Mouse (Mus musculus) cerebellum, postnatal 4 days (tissue): ENCODE data around the gene Tm4sf5.
"Not testable (repeated sequence)": the region's sequence is repeated elsewhere in the genome, so short reads cannot be mapped to it uniquely, and the experiment has no call there.

Experiments used
- DNase-seq, 2 experiments: peaks; one replicate each; pipeline ENCODE4 v3.0.0; 2022; ENCODE audit warnings: low spot score in 2 of 2, mixed read lengths in 1 of 2

The Tm4sf5 gene

DNA sequence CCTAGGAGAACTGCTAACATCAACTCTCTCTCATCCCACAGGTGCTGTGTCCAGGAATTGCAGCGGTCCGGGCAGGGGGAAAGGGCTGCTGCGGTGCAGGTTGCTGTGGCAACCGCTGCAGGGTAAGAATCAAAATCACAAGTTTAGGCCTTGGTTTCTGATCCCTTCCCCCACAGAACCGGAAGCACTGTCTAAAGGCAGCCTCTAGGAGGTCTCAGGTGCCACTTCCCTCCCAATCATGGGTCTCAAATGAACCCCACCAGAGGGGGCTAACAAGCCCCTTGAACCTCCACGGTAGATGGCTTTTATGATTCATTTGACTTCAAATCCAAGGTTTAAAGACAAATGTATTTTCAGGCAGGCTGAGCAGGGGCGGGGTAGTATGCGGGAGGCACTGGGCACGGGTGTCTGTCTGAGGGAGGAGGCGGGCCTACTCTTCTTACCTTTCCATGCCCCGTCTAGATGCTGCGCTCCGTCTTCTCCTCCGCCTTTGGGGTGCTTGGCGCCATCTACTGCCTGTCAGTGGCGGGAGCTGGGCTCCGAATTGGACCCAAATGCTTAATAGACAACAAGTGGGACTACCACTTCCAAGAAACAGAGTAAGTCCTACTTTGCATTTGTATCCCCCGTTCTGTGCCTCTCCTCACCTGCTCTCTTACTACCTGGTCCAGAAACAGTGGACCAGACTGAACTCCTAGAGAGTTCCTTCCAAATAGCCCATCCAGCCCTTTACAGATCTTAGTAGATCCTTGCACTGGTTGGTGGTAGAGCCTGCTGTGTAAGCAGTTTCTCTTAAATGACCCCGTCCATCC, 4.9 kb downstream of the Tm4sf5 start:
- peak in 1 of 2 experiments; percentile 36 for DNase-seq

DNA sequence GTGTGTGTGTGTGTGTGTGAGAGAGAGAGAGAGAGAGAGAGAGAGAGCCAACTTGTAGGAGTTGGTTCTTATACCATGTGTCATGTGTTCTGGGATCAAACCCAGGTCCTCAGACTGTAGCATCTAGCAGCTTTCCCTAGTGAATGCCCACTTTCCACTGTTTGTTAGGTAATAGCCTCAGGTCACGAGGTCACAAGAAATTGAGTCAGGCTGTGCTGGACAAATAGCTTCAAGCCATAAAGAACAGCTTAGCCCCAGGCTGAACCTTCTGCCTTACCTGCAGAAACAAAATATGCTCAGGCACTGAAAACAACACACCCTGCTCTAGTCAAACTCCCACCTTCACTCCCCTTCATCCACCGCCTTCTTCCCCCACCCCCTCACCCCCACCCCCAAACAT, 6.2 kb downstream of the Tm4sf5 start:
- DNase-seq, result no peak

DNA sequence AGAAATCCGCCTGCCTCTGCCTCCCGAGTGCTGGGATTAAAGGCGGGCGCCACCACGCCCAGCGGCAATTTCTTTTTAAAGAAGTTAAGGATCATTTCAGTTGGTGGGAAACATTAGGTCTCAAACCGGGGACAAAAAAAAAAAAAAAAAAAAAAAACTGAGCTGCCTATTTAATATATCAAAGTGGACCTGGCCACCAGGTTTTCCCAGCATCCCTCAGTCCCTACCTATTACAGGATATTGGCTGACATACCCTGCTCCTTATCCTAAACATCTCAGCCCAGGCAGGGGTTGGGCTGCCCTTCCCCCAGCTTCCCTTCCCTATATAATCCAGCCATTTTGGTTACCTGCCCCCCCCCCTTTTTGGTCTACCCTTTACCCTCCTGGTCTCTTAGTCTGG, 6.8 kb downstream of the Tm4sf5 start:
- no peak for DNase-seq

DNA sequence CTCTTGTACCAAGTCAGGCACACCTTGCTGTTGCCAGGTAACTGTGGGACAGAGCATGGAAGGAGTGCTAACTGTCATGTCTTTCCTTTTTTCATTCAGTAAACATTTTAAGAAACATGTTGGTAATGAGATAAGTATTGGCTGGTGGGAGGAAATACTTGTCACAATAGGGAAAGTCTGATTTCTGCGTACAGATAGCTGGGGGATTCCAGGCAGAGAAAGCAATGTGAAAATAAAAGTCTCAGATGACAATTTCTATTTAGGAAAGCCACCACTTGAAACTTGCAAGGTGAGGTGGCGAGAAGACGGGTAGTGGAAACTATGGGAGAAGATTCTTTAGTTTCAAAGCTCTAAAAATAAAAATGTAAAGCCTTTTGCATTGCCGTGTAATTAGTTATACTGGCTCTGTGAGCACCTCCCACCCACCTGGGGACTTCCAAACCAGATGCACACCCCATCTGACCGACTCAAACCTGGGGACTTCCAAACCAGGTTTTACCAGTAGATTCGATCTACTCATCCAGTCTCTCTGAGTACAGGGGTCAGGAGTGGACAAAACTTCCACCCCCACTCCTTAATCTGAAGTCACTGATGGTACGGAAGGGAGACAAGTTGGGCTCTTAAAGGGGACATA, 7.8 kb downstream of the Tm4sf5 start:
- no peak for DNase-seq

DNA sequence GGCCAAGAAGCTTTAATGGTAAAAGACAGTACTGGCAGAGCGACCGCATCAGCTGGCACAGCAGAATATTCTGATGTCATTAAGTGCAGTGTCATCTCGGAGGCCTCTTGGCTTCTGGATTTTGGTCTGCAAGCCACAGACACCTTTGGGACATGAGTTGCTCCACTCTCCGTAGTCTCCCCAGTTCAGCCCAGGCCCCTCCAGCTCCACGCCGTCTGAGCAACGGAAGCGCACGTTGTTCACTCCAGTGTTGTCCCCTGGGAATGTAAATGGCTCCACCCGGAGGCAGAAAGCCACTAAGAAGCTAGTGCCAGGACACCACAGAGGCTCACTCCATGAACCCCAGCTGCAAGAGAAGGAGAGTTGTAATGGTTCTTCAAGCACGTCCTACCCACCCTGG, 8.5 kb downstream of the Tm4sf5 start:
- DNase-seq, result no peak

DNA sequence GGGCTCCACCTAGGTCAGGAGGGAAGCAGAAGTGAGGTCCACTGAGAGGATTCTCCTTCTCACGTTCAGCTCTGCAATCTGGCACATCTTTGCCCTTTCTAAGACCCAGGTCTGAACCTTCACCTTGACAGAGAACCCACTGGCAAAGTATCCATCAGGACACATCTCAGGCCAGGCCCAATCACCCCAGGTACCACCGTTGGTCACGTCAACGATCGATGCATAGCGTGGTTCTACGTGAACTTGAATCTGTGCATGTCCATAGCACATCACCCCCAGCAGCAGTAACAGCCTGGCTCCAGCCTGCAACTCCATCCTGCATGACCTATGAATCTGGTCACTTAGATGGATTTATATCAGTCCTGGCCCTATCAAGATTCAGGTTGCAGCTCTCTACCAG, 9.2 kb downstream of the Tm4sf5 start, which contains the start of gene Vmo1:
Gene Vmo1 (minus strand): TSS at position 329 of the 400 bp plus-strand sequence.
- no peak for DNase-seq

DNA sequence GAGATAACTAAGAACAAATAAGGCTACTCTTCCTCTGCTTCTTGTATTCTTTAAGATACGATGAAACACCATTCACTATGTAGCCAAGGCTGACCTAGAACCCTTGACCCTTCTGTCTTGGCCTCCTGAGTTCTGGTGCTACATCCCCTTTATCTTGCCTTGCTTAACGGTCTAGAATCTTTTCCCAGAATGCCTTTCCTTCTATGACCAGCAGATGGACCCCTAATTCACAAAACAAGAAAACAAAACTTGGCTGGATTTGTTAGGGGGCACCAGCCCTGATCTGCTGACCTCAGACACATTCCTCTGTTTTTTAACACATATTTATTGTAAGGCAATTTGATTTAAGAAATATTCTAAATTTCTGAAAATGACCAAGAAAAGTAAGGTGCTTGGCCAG, 11.3 kb downstream of the Tm4sf5 start:
- DNase-seq, result peak in 1 of 2 experiments; percentile 33

DNA sequence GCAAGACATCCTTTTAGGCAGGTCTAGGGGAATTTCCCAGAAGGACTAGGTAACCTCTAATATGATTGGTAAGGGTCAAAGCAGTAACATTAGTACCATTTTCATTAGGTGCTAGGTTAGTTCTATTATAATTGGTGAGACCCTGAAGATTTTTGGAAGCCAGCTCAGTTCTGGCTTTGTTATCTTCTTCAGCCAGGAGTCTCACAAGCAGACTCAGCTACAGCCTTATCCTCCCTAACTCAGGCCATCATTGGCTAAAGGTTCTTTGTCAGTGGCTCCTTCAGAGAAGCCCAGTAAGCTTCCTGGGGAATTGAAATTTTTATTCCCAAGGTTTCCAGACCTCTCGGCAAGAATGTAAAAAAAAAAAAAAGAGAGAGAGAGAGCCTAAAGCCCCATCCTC, 13.4 kb downstream of the Tm4sf5 start:
- no peak for DNase-seq

DNA sequence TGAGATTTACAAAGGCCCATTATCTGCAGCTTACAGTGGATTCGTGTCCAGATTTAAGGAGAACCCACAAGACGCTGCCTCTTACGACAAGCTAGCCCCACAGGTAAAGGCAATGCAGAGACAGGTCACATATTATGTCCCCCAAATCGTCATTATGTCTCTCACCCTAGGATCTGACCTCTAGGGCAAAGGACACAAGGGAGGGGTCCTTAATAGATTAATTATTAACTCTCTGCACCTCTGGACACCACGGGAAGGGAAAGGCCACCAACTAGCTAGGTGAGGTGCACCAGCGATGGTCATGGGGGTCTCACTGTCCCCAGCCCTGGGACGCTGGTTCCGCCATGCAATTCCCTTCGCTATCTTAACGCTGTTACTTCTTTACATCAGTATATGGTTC, 13.9 kb downstream of the Tm4sf5 start, which contains the start of gene Gltpd2:
Gene Gltpd2 (plus strand): TSS at position 274 of the 400 bp plus-strand sequence.
- DNase-seq, result no peak

DNA sequence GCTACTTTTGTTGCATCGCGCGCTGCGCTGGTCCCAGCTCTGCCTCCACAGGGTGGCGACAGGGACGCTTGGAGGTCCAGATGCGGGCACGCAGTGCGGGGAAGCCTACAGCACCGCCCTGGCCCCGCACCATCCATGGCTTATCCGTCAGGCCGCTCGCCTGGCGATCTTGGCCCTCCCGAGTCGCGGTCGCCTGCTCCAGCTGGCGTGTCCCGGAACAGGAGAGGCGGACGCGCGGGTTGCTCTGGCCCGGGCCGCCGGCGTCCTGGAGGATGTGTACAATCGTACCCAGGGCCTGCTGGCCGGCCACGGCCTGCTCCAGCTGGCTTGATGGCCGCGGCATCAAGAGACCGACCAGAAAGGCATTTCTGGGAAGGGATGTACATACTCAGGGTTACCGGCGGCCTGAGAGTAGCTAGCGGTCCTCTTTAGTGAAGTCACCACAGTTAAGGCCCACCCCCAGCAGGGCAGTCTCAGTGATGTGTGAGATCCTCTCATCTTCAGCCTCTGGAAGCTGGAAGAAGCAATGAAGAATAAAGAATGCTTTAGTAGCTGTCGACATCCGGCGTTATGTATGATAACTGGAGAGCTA, 15.2 kb downstream of the Tm4sf5 start:
- DNase-seq, result peak in 1 of 2 experiments; percentile 32

DNA sequence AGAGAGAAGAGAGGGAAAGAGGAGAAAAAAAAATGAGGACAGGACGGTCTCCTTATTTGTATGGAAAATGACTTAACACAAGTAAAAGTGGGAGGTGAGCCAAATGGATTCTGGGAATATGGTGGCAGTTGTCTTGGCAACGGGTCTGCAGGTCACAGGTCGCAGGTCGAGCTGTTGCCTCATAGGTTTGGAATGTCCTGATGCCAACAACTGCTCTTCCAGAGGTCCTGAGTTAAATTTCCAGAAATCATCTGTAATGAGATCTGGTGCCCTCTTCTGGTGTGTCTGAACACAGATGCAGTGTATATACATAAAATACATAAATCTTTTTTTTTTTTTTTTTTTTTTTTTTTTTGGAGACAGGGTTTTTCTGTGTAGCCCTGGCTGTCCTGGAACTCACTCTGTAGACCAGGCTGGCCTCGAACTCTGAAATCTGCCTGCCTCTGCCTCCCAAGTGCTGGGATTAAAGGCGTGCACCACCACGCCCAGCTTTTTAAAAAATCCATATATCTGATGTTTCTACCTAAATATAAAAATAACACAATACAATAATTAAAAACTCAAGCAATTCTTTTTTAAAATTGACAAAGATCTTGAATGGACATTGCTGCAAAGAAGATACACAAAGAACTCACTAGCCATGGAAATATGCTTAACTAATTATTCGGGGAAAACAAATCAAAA, 18.4 kb downstream of the Tm4sf5 start:
- DNase-seq, result not testable (repeated sequence)

DNA sequence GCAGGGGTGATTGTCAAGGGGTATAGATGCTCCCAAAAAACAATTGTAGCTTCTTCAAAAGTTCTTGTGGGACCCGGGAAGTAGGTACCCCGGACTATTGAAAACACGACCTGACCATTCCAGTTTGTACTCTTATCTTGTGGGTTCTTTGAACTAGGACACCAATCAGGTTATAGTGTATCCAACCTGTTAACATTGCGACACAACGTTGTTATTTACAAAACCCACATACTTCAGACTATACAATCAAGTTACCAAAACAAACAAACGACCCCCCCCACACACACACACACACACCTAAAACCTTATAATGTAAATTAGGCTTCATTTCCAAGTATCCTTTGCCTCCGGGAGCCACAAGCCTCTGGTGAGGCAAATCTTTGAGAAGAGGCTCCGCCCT, 19.7 kb downstream of the Tm4sf5 start:
- DNase-seq, result no peak

DNA sequence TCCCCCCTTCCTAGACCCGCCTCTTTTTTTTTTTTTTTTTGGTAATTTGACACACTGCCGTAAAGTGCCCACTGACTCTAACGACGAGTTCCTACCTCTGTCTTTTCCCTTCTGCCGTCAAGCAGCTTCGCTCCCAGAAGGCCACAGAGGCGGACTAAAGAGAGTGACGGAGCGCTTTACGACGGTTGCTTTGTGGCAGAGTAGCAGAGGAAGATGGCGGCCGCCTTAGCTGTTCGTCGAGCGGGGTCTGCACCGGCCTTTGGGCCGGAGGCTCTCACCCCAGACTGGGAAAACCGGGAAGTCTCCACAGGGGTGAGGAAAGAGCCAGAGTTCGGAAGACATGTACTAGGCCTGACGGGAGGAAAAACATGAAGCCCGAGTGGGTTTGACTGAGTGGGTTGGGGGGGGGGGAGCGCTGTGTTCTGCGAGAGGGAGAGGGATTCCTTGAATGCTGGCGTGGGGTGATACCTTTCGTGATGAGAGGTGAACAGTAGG, 20.2 kb downstream of the Tm4sf5 start, which contains the start of gene Psmb6:
Gene Psmb6 (plus strand): TSS at position 184 of the 495 bp plus-strand sequence.
- DNase-seq, result peak; percentile 65 to 85

DNA sequence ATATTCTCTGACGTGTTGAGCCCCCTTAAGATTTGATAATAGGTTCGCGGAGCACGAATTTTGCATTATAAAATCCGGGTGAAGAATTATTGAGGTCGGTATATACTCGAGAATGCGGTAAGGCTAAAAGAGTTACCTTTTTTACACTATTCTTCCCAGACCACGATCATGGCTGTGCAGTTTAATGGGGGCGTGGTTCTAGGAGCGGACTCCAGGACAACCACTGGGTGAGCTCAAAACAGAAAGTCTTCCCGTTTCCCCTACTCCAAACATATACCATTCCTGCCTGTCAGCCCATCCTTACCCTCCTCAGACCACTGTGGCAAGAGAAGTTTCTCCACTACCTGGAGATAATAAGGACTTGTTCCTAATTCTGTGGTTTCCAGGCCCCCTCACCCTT, 20.7 kb downstream of the Tm4sf5 start:
- no peak for DNase-seq

DNA sequence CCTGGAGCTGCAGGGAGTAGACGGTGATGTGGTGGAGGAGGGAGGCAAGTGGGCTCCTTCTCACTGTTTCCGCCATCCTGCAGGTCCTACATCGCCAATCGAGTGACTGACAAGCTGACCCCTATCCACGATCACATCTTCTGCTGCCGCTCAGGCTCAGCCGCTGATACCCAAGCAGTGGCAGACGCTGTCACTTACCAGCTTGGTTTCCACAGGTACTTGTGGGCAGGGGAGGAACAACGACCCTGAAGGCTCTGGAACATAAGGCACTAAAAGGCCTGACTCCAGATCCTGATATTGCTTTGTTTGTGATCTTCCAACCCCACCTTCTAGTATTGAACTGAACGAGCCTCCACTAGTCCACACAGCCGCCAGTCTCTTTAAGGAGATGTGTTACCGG, 21.2 kb downstream of the Tm4sf5 start:
- no peak for DNase-seq

DNA sequence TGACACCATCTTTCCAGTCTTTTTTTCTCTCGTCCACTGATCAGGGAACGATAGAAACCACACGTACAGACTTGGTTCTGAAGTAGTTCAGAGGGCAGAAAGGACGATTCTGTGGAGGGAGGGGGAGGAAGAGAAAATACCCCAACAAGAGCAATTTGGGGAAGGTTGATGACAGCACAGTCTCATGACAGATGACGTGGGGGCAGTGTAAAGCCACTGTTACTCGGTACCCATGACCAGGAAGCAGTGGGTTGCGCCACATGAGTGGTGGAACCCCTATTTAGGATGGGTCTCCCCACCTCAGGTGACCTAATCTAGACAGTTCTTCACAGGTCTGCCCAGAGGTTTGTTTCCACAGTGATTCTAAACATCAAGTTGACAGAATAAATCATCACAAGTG, 23.6 kb downstream of the Tm4sf5 start:
- DNase-seq, result no peak

DNA sequence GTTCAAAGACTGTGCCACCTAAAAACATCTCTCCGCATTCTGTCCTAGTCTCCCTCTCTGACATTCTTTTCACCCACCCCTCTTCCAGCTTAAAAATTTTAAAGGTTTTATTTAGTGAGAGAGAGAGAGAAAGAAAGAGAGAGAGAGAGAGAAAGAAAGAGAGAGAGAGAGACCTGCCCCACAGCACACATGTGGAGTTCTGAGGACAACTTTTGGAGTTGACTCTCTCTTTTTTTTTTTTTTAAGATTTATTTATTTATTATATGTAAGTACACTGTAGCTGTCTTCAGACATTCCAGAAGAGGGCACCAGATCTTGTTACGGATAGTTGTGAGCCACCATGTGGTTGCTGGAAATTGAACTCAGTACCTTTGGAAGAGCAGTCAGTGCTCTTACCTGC, 26.0 kb downstream of the Tm4sf5 start:
- not testable (repeated sequence) for DNase-seq

DNA sequence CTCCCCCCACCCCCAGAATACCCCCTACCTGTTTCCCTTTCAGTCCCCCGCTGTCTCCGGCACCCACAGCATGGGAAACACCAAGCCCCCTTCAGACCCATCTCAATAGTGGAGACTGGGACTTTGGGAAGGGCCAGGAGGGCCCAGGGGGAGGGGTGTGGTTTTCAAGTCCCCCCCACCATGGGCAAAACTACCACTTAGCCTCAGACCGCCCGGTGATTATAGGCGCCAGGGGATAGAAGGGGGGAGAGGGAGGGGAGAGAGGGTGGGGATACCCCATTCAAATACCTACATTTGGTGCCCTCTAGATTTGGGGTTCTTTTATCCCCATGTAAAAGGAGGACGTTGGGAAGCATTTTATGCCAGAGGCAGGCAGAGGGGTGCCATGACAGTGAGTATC, 27.8 kb downstream of the Tm4sf5 start, which contains the start of gene Gm40193:
Gene Gm40193 (minus strand): TSS at position 101 of the 400 bp plus-strand sequence.
- no peak for DNase-seq

DNA sequence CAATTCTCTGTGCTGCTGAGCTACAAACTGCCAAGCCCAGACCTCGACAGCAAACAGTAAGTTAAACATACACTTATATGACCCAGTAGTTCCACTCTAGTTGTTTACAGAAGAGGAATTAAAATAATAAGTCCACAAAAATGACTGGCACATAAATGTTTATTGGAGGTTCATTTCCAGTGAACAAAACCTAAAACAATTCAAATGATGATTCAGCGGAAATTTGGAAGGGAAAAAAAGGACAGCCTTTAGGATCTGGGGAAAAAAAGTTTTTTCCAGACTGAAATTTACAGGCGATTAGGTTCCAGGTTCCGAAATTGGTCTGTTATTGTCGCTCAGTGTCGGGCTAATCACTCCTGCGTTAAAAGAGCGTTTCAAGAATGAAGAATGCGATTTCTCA, 34.4 kb downstream of the Tm4sf5 start:
- DNase-seq, result no peak

DNA sequence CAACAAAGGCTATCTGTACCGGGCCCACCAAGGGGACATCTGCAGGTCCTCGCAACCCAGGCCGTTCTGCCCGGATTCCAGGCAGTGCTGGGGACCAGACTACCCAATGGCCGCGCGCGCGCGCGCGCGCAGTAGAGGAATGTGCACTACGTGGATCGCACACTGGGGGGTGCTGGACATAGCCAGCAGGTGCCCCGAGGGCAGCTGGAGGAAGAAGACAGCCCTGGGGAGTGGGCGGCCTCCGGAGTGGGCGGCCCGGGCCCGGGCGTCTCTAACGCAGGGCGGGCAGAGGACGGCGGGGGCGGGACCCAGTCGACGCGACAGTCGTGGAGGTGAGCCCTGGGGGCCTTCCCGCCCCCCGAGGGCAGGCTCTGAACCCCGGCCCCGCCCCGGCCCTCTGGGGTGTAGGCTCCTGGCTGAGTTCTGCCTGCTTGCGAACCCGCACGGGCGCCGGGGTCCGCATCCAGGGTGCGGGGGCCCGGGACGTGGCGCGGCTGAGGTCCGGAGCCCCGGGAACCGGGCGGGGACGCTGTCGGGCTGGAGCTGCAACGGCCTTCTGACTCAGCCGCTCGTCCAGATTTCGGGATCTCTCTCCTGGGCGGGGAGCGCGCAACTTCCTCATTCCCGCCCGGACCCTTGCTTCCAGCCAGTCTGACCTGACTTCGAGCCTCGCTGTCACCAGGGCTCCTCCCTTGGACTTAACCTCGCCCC, 35.0 kb downstream of the Tm4sf5 start, which contains the start of gene Pld2:
Gene Pld2 (plus strand): TSS at position 188 of the 711 bp plus-strand sequence.
- peak; percentile 71 to 74 for DNase-seq

DNA sequence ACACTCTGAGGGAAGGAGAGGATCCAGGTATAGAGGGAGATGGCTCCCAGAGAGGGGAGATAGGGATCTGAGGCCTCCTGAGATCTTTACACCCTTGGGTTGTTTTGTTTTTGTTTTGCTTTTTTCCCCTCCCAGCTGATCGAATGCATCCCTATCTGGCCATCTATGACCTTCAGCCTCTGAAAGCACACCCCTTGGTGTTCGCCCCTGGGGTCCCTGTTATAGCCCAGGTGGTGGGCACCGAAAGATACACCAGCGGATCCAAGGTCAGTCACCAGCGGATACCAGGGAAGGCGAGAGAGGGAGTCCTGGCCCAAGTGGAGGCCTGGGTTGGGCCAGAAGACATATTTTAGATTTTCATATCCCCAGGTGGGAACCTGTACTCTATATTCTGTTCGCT, 35.9 kb downstream of the Tm4sf5 start:
- DNase-seq, result no peak
